Mouse (Mus musculus) stomach, postnatal 0 days (tissue): ENCODE data around the gene Rims3. TPM values are rescaled to one million over a fixed set of nuclear protein-coding genes. Genes with fewer than 3 reads are reported as not detected.

Experiments
- ATAC-seq: fragments of 200-750 bp; cut with Nextera tagmentation; 2 replicates; pipeline ENCODE4 v1.8.0; 2017; ENCODE audit not compliant: low FRiP score, low TSS enrichment
- DNase-seq: peaks from one replicate; pipeline ENCODE4 v3.0.0-alpha.2; 2016; ENCODE audit warnings: low spot score
- H3K27ac ChIP-seq: fragments of 300-500 bp; sonication (generic); replicated peaks from 2 replicates; pipeline ENCODE4 v1.5.1; 2014; ENCODE audit warnings: mild to moderate bottlenecking, control low read depth
- H3K27me3 ChIP-seq: fragments of 300-500 bp; sonication (generic); 2 replicates; pipeline ENCODE4 v1.6.1; 2014; ENCODE audit warnings: low read length; ENCODE audit not compliant: control insufficient read depth, insufficient read depth
- H3K36me3 ChIP-seq: fragments of 300-500 bp; sonication (generic); 2 replicates; pipeline ENCODE4 v1.6.1; 2014; ENCODE audit warnings: low read length, mixed read lengths; ENCODE audit not compliant: control insufficient read depth, insufficient read depth
- H3K4me1 ChIP-seq: fragments of 300-500 bp; sonication (generic); replicated peaks from 2 replicates; pipeline ENCODE4 v1.6.1; 2014; ENCODE audit warnings: antibody characterized with exemption; ENCODE audit not compliant: control insufficient read depth, insufficient read depth
- H3K4me2 ChIP-seq: fragments of 300-500 bp; sonication (generic); replicated peaks from 2 replicates; pipeline ENCODE4 v1.6.1; 2014; ENCODE audit warnings: low read depth, mild to moderate bottlenecking, control low read depth, moderate library complexity
- H3K4me3 ChIP-seq: fragments of 300-500 bp; sonication (generic); 2 replicates; pipeline ENCODE4 v1.5.1; 2014; ENCODE audit warnings: low read depth, low read length, control low read depth
- H3K9ac ChIP-seq: fragments of 300-500 bp; sonication (generic); 2 replicates; pipeline ENCODE4 v1.6.1; 2014; ENCODE audit warnings: mild to moderate bottlenecking, low read length, control low read depth, mixed read lengths
- H3K9me3 ChIP-seq: fragments of 300-500 bp; sonication (generic); 2 replicates; pipeline ENCODE4 v1.6.1; 2016; ENCODE audit warnings: low read length; ENCODE audit not compliant: control insufficient read depth
- CTCF ChIP-seq: IDR thresholded peaks from 2 replicates; pipeline ENCODE4 v1.5.1; 2016; ENCODE audit warnings: antibody characterized with exemption, low read depth, mild to moderate bottlenecking, moderate library complexity
- EP300 ChIP-seq: optimal IDR thresholded peaks from 2 replicates; pipeline ENCODE3; 2016; ENCODE audit warnings: antibody characterized with exemption
- WGBS: fragments of 180-500 bp; shearing (Covaris S2); extraction: QIAGEN DNeasy Blood & Tissue Kit; methylation state at CpG from one replicate; pipeline ENCODE4 v1.1.7; 2014; 5-methylcytosine and 5-hydroxymethylcytosine counted together
- polyA plus RNA-seq: library from polyadenylated mRNA; unstranded; fragments of >200 nt; fragmentation: Nextera tagmentation; extraction: Ambion mirVana; gene quantifications from 2 replicates; pipeline ENCODE4 v1.2.1, GENCODE M21; 2015

Gene Rims3
- polyA plus RNA-seq, 1 experiment from 2014 or later = 0.70 TPM

- Histone ChIP-seq H3K4me1 (no peaks in the 10 kb centered on the region), H3K36me3 (no peaks in the 10 kb centered on the region), H3K9me3 (no peaks in the 10 kb centered on the region), H3K4me3 (no peak overlapping the region), H3K27me3 (no peaks in the 10 kb centered on the region), H3K27ac (no peak overlapping the region), H3K9ac (no peak overlapping the region), H3K4me2 (no peak overlapping the region)
- no peak for DNase-seq
- TF ChIP-seq CTCF = no peak
- TF ChIP-seq EP300 = no peak
- no peak for ATAC-seq
- 65% methylated on average over 3 of the region's 3 CpGs for WGBS
Measured at GRCm38 (mm10) chr4:120868988-120869387, 14.4 kb downstream of the Rims3 start.

GRCm38 (mm10) chr4:120870262-120870748, 15.7 kb downstream of the Rims3 start:
- no peak overlapping the region for H3K9ac ChIP-seq
- H3K4me3 ChIP-seq = no peak overlapping the region
- DNase-seq (no peak), ATAC-seq (no peak)
- H3K36me3 ChIP-seq = no peaks in the 10 kb centered on the region
- TF ChIP-seq EP300 (no peak), CTCF (no peak)
- no peak overlapping the region for H3K4me2 ChIP-seq
- 53% methylated on average over 7 of the region's 7 CpGs for WGBS
- H3K27ac ChIP-seq = no peak overlapping the region
- H3K4me1 ChIP-seq = no peaks in the 10 kb centered on the region
- H3K27me3 ChIP-seq = no peaks in the 10 kb centered on the region
- H3K9me3 ChIP-seq = no peaks in the 10 kb centered on the region

GRCm38 (mm10) chr4:120875961-120876360, 21.3 kb downstream of the Rims3 start:
- Histone ChIP-seq H3K9me3 (no peaks in the 10 kb centered on the region), H3K36me3 (no peaks in the 10 kb centered on the region), H3K4me1 (no peaks in the 10 kb centered on the region), H3K4me2 (no peak overlapping the region), H3K4me3 (no peak overlapping the region), H3K27me3 (no peaks in the 10 kb centered on the region), H3K27ac (no peak overlapping the region), H3K9ac (no peak overlapping the region)
- ATAC-seq (no peak), DNase-seq (no peak)
- 43% methylated on average over 3 of the region's 3 CpGs for WGBS
- TF ChIP-seq CTCF (no peak), EP300 (no peak)

- 61% methylated on average over 3 of the region's 3 CpGs for WGBS
- Histone ChIP-seq H3K27me3 (no peaks in the 10 kb centered on the region), H3K9me3 (no peaks in the 10 kb centered on the region), H3K4me2 (no peak overlapping the region), H3K36me3 (no peaks in the 10 kb centered on the region), H3K4me3 (no peak overlapping the region), H3K4me1 (no peaks in the 10 kb centered on the region), H3K27ac (no peak overlapping the region), H3K9ac (no peak overlapping the region)
- DNase-seq (no peak), ATAC-seq (no peak)
- TF ChIP-seq CTCF = no peak
- TF ChIP-seq EP300 = no peak
Measured at GRCm38 (mm10) chr4:120878728-120879127, 24.1 kb downstream of the Rims3 start.

- H3K4me1 ChIP-seq = no peaks in the 10 kb centered on the region
- H3K27me3 ChIP-seq = no peaks in the 10 kb centered on the region
- H3K4me2 ChIP-seq = no peak overlapping the region
- H3K4me3 ChIP-seq = no peak overlapping the region
- no peak overlapping the region for H3K9ac ChIP-seq
- TF ChIP-seq EP300 = no peak
- TF ChIP-seq CTCF = no peak
- no peak for DNase-seq
- WGBS = 32% methylated on average over 4 of the region's 4 CpGs
- no peaks in the 10 kb centered on the region for H3K9me3 ChIP-seq
- no peak overlapping the region for H3K27ac ChIP-seq
- ATAC-seq = no peak
- no peaks in the 10 kb centered on the region for H3K36me3 ChIP-seq
Measured at GRCm38 (mm10) chr4:120879386-120879785, 24.8 kb downstream of the Rims3 start.

GRCm38 (mm10) chr4:120880731-120881432, 26.3 kb downstream of the Rims3 start:
- no peak overlapping the region for H3K4me3 ChIP-seq
- DNase-seq (no peak), ATAC-seq (no peak)
- H3K27me3 ChIP-seq = no peaks in the 10 kb centered on the region
- 48% methylated on average over 6 of the region's 6 CpGs for WGBS
- H3K36me3 ChIP-seq = no peaks in the 10 kb centered on the region
- H3K4me2 ChIP-seq = no peak overlapping the region
- no peak for TF ChIP-seq EP300
- no peak for TF ChIP-seq CTCF
- no peaks in the 10 kb centered on the region for H3K9me3 ChIP-seq
- no peaks in the 10 kb centered on the region for H3K4me1 ChIP-seq
- no peak overlapping the region for H3K9ac ChIP-seq
- no peak overlapping the region for H3K27ac ChIP-seq
